In genomic region chr2:167894948-167895372, GRCm38 (mm10) we compare ENCODE assay signal across 8 mouse cellular contexts. TPM values are rescaled to one million over a fixed set of nuclear protein-coding genes. Genes with fewer than 3 reads are reported as not detected.
DNase-seq lines count a peak whose midpoint lies in the region; ATAC-seq lines count a peak whose summit lies in the region.

No protein-coding gene starts in this region.

- peak; percentile 86 for DNase-seq in adrenal gland, adult 2 months
- DNase-seq in embryo, embryonic 11 days, result peak; percentile 86
- DNase-seq in gastrocnemius, postnatal 4 days (ENCODE audit: low spot score in 2 of 2), result peak; percentile 80 to 88
- peak; percentile 84 to 86 for DNase-seq in left cerebral cortex, postnatal 36 days (ENCODE audit: low spot score in 2 of 2)
- peak; percentile 99 for DNase-seq in midbrain, embryonic 11.5 days (ENCODE audit: low spot score, missing footprints)
- DNase-seq in right cerebral cortex, postnatal 4 days, result peak; percentile 96
- DNase-seq in yolk sac, embryonic 10.5 days (ENCODE audit: low spot score), result peak; percentile 77

- no peaks in the 10 kb centered on the region for H3K9me3 ChIP-seq in intestine, embryonic 16.5 days (ENCODE audit: control insufficient read depth, low read length)
- no peaks in the 10 kb centered on the region for H3K9me3 ChIP-seq in midbrain, embryonic 11.5 days (ENCODE audit: control insufficient read depth, low read length)

- under 1% methylated on average over 30 of the region's 30 CpGs for WGBS in intestine, embryonic 16.5 days
- WGBS in midbrain, embryonic 11.5 days, result 2% methylated on average over 30 of the region's 30 CpGs

- H3K9ac ChIP-seq in intestine, embryonic 16.5 days (ENCODE audit: low read depth, low read length), result 0 out of 2 replicates have a peak overlapping the region, but pooled peaks have one; percentile 24
- H3K9ac ChIP-seq in midbrain, embryonic 11.5 days (ENCODE audit: low read length), result no peak overlapping the region

- peak overlapping the region; percentile 55 for H3K4me2 ChIP-seq in intestine, embryonic 16.5 days (ENCODE audit: low read depth, low read length)
- peak overlapping the region; percentile 39 for H3K4me2 ChIP-seq in midbrain, embryonic 11.5 days

- no peaks in the 10 kb centered on the region for H3K27me3 ChIP-seq in intestine, embryonic 16.5 days (replicated peaks; ENCODE audit: control insufficient read depth, insufficient read depth, low read length)
- H3K27me3 ChIP-seq in midbrain, embryonic 11.5 days (ENCODE audit: control insufficient read depth, insufficient read depth, low read length), result peaks cover 7% of the 10 kb centered on the region; the same call in 1 of the 2 replicates

- peak overlapping the region; percentile 35 for H3K4me3 ChIP-seq in intestine, embryonic 16.5 days (ENCODE audit: low read length)
- no peak overlapping the region for H3K4me3 ChIP-seq in midbrain, embryonic 11.5 days (ENCODE audit: low read depth, low read length)

- ATAC-seq in intestine, embryonic 16.5 days, result peak; percentile 79
- ATAC-seq in midbrain, embryonic 11.5 days (ENCODE audit: low FRiP score), result peak; percentile 80

- intact Hi-C loops in left cerebral cortex, postnatal 36 days (cut with DNase I), result loop anchor here (1.0 to 10.0 kb wide), 2 partner anchors 210 to 360 kb away; partner anchors contain the start of gene Snai1

- no peaks in the 10 kb centered on the region for H3K4me1 ChIP-seq in intestine, embryonic 16.5 days (ENCODE audit: control insufficient read depth, insufficient read depth, low read length)
- H3K4me1 ChIP-seq in midbrain, embryonic 11.5 days (ENCODE audit: control insufficient read depth, insufficient read depth, low read length), result peaks cover 2% of the 10 kb centered on the region; the same call in 1 of the 2 replicates

- H3K27ac ChIP-seq in intestine, embryonic 16.5 days (ENCODE audit: low read length), result no peak overlapping the region
- H3K27ac ChIP-seq in midbrain, embryonic 11.5 days (ENCODE audit: low read depth, low read length), result no peak overlapping the region

- H3K36me3 ChIP-seq in intestine, embryonic 16.5 days (ENCODE audit: control insufficient read depth, insufficient read depth, low read length), result no peaks in the 10 kb centered on the region
- no peaks in the 10 kb centered on the region for H3K36me3 ChIP-seq in midbrain, embryonic 11.5 days (ENCODE audit: control insufficient read depth, insufficient read depth, low read length)

RNA-seq across cellular contexts. Expression of gene Ptpn1, which starts 36.9 kb away (rescaled TPM):
- 10 to 100 TPM; 55.1 to 71.3 TPM for total RNA-seq in adrenal gland, adult 2 months (2021)
- polyA plus RNA-seq in adrenal gland, adult 2 months (2012; rRNA removed), result 52.3 and 57.9 TPM in 2 replicates
- total RNA-seq in gastrocnemius, postnatal 4 days (2021), result 10 to 100 TPM; 28.5 to 31.3 TPM
- 37.7 and 45.5 TPM in 2 replicates for polyA plus RNA-seq in intestine, embryonic 16.5 days (2015; fragmentation: Nextera tagmentation; extraction: Ambion mirVana)
- 10 to 100 TPM; 50.7 to 55.3 TPM for total RNA-seq in left cerebral cortex, postnatal 36 days (2021)
- polyA plus RNA-seq in midbrain, embryonic 11.5 days (2014; fragmentation: Nextera tagmentation; extraction: Ambion mirVana), result 89.8 and 92.6 TPM in 2 replicates
